Mouse (Mus musculus): ENCODE measurements around the gene Tenm2. TPM values are rescaled to one million over a fixed set of nuclear protein-coding genes. Genes with fewer than 3 reads are reported as not detected.

Tenm2 gene
- total RNA-seq, 2 experiments from 2014 or later, result 0.29 to 0.49 TPM

DNA sequence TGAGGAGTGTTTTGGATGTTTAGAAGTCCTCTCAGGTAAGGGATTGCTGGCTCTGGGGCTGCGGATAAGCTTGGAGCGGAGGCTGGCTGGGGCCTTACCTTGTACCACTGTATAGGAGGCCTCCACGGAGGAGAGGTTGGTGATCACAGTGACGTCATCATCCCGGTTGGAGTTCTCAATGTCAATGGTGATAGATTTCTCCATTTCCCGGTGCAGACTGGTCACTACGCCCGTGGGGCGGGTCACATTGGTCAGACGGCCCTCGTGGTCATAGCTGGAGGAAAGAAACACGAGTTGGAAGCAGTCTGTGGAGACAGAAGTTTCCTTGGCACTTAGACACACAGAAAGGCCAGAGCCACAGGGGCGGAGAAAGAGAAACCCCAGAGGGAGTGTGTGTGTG is 1194.4 kb downstream of the Tenm2 start:
- DNase-seq, result no peak

DNA sequence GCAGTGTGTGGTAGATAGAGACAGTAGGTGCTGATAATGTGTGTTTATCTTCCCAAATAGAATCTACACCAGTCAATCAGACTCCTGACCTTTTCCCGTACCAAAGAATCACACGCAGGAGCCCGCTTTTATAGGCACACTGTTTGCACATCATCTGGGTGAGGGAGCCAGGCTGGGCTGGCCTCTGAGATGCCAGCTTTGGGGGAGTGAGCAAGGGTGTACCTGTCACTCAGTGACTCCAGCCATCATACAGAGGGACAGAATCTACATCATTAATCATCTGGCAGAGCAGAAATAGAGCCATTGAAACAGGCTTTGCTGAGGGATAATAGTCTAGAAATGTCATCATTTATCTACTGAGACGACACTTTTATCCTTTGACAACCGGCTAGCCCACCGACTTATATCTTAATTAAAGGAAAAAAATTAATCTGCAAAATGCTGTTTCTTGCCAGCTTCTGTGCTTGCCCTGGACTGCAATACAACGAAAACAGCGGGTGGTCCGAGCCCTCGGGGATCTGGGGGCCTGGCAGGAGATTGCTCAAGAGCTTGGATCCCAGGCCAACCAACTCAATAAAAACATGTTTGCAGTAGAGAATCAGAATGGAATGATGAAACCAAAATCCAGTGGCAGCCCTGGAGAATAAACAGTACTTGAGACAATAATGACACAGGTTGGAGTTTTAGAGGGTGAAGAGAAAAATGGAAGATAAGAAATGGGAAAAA is 1195.1 kb downstream of the Tenm2 start:
- DNase-seq, result no peak

- no peak for DNase-seq
These were observed 1195.9 kb downstream of the Tenm2 start for GRCm38 (mm10) chr11:36039825-36040224.

- DNase-seq, result no peak
These were observed 1197.4 kb downstream of the Tenm2 start for GRCm38 (mm10) chr11:36038386-36038785.

DNA sequence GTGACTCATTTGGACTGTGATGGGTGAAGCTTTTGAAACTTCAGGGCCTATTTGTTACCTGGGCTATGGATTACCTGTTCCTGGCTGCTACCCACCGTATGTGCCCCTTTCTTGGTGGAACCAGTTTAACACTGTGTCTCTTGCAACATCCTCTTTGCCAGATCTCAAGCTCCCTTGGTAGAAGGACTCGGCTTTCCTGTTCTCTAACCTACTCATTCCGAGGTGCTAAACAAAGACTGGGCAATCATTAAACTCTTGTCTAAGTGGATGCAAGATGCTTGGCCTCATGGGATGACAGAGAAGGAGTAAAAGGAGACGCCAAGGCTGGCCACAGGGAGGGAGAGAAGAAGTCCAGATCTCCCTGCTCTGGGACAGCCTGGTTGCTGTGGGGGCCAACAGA is 1198.5 kb downstream of the Tenm2 start:
- DNase-seq, result no peak

GRCm38 (mm10) chr11:36036061-36036695 is 1199.6 kb downstream of the Tenm2 start:
- peak; percentile 83 for DNase-seq

DNA sequence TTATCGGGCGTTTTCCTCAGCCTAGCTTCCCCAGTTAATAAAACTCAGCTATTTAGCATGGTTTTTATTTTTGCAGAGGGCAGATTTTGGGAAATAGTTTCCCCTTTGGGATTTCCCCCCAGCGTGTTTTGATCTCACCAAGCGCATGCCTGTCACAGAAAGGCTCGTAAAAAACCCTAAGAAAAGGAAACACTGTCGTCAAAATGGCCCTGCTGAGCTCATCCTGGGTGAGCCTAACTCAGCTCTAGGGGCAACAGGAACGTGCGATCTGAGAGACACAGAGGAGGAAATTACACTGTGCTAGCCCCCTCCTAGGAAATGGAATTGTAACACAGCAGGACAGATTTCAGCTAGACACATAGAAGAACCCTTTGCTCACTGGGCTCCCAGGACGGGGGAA is 1204.0 kb downstream of the Tenm2 start:
- no peak for DNase-seq

- DNase-seq, result no peak
These were observed 1215.8 kb downstream of the Tenm2 start for GRCm38 (mm10) chr11:36020009-36020408.

DNA sequence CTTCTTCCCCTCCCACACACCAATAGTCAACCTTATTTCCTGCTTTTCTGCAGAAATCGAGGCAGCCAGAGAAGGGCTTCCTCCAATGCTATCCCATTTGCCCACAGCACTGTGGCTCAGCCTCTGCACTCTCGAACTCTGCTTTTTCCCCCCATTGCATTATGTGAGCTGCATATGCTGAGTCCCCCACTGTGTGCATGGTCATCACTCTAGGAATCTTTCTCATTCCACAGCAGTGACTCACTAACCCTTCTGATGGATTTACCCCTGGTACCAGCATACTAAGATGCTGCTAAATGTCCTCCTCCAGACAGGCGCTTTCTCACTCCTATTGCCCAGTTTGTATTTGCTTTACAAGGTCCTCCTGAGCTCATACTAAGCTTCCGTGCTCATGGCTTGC is 1222.6 kb downstream of the Tenm2 start:
- DNase-seq, result no peak

GRCm38 (mm10) chr11:36009281-36010208 is 1226.2 kb downstream of the Tenm2 start:
- no peak for DNase-seq

- no peak for DNase-seq
These were observed 1232.9 kb downstream of the Tenm2 start for GRCm38 (mm10) chr11:36002900-36003299.

DNA sequence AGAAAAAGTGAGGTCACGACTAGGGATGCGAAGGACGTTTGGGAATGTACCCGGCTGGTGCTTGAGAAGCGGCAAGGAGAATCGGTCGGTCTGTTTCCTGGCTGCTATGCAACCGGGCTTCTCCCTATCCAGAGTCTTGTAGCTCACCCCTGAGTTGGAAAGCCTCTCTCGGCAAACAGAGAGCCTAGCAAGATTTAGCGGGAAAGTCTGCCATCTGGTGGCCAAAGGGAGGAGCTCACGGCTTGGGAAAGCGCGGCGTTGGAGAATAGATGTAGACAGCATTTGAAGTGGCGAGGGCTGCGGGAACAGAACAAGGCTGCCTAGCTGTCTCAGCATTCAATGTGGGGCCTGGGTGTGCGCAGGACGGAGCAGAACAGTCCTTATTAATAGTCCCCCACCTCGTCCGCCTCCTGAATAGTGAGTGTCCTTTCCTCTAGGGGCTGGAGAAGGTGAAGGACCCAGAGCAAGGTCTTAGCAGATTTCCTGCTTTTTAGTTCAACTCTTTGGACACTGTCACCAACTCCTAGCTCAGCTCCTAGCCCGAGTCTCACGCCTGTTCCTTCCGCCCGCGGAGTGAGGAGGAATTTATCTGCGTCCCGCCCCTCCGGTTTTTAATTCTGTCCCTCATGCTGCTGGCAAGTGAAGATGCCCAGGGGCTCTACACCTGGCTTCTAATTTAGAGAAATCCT is 1234.3 kb downstream of the Tenm2 start:
- peak; percentile 60 for DNase-seq

DNA sequence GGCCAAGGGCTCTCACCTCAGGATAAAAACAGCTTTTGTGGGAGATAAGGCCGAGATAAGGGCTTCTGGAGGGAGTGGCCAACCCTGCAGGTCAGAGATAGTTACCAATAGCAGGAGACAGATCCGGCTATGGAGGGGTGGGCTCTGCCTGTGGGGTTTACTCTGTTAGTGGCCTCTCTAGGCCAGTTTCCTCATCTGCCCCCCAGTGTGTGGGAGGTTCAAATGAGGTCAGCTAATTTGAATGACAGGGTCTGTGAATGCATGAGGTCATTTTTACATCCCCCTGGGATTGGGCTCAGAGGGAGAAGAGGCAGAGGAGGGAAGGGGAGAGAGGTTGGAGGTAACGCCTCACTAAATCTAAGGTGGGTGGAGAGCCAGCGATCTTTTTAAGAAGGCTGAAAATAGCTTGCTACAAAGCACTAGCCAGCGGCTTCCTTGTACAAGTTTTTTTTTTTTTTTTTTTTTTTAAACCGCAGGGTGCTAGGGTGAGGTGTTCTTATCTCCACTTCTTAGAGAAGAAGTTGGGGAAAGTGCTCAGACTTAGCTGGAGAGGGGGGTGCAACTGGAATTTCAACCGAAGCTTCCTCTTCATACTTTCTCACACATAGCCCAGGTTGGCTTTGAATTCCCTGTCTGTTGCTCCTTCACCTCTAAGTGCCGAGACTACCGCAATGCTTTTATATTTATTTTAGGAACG is 1235.0 kb downstream of the Tenm2 start:
- no peak for DNase-seq

GRCm38 (mm10) chr11:36000038-36000437 is 1235.7 kb downstream of the Tenm2 start:
- DNase-seq, result no peak

- no peak for DNase-seq
These were observed 1237.7 kb downstream of the Tenm2 start for GRCm38 (mm10) chr11:35998048-35998447.

- no peak for DNase-seq
These were observed 1240.5 kb downstream of the Tenm2 start for GRCm38 (mm10) chr11:35995310-35995709.

- DNase-seq, result no peak
These were observed 1243.9 kb downstream of the Tenm2 start for GRCm38 (mm10) chr11:35991846-35992245.

- DNase-seq, result no peak
These were observed 1245.8 kb downstream of the Tenm2 start for GRCm38 (mm10) chr11:35989967-35990366.

- DNase-seq, result no peak
These were observed 1249.8 kb downstream of the Tenm2 start for GRCm38 (mm10) chr11:35985841-35986393.

DNA sequence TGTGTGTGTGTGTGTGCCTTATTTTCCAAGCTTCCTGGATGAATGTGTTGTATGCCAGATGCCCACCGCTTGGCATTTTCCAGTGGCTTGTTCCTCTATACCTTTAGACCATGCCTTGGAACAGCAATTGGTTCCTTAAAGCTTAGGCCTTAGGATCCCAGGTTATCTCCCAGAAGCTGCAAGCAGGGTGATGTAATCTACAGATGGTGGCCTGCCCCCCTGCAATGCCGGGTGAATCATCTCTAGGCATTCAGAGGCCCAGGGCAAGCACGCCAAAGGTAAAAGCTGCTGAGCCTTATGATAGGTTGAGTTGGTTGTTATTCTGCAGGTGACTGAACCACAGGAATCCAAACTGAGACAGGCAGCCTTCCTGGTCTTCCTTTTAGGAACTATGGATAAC is 1253.0 kb downstream of the Tenm2 start:
- DNase-seq, result no peak

DNA sequence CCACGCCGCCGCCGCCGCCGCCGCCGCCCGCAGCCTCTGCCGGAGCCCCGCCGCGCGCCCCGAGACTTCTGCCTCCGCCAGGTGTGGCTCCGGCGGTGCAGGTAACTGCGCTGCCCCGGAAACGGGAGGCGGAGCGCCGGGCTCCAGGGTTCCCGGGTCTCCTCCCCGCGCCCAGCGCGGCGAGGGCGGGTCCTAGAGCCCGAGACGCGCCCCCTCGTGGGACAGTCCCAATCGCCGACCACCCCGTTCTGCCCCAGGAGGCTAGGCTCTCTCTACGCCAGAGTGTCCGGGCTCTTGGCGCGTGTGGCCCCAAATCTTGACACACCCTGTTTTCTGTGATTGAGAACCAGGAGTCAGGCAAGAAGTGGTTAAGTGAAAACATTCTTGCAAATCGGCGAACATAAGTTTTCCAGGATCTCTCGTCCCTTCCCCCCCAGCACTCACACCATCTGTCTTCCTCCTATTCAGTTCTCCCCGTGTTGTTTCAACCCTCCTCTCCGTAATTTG is 1255.3 kb downstream of the Tenm2 start, which contains the start of gene Wwc1:
TSS of gene Wwc1 (minus strand) at position 117 of the 507 bp plus-strand sequence.
- DNase-seq, result no peak

Data from gastrocnemius, postnatal 25 days (tissue).